Mouse (Mus musculus) embryonic facial prominence, embryonic 15.5 days (tissue): ENCODE results near the gene Lcp1. TPM values are rescaled to one million over a fixed set of nuclear protein-coding genes. Genes with fewer than 3 reads are reported as not detected.

Source experiments
- ATAC-seq: fragments of 200-750 bp; cut with Nextera tagmentation; 2 replicates; pipeline ENCODE4 v1.8.0; 2017; ENCODE audit warnings: low read depth, moderate TSS enrichment; ENCODE audit not compliant: insufficient number of reproducible peaks, low FRiP score, low TSS enrichment
- H3K27ac ChIP-seq: fragments of 300-500 bp; sonication (generic); replicated peaks from 2 replicates; pipeline ENCODE4 v1.5.1; 2015; ENCODE audit warnings: mild to moderate bottlenecking, inconsistent platforms
- H3K27me3 ChIP-seq: fragments of 300-500 bp; sonication (generic); 2 replicates; pipeline ENCODE4 v1.6.1; 2015; ENCODE audit warnings: inconsistent platforms
- H3K36me3 ChIP-seq: fragments of 300-500 bp; sonication (generic); 2 replicates; pipeline ENCODE4 v1.6.1; 2015; ENCODE audit warnings: mild to moderate bottlenecking, inconsistent platforms
- H3K4me1 ChIP-seq: fragments of 300-500 bp; sonication (generic); 2 replicates; pipeline ENCODE4 v1.6.1; 2015; ENCODE audit warnings: inconsistent platforms
- H3K4me2 ChIP-seq: fragments of 300-500 bp; sonication (generic); replicated peaks from 2 replicates; pipeline ENCODE4 v1.6.1; 2015; ENCODE audit warnings: mild to moderate bottlenecking, inconsistent platforms
- H3K4me3 ChIP-seq: fragments of 300-500 bp; sonication (generic); replicated peaks from 2 replicates; pipeline ENCODE4 v1.5.1; 2015; ENCODE audit warnings: mild to moderate bottlenecking, inconsistent platforms
- H3K9ac ChIP-seq: fragments of 300-500 bp; sonication (generic); 2 replicates; pipeline ENCODE4 v1.6.1; 2015; ENCODE audit warnings: inconsistent platforms
- H3K9me3 ChIP-seq: fragments of 300-500 bp; sonication (generic); replicated peaks from 2 replicates; pipeline ENCODE4 v1.6.1; 2016; ENCODE audit warnings: inconsistent platforms
- WGBS: fragments of 180-500 bp; shearing (Covaris S2); methylation state at CpG from one replicate; pipeline ENCODE4 v1.1.7; 2015; 5-methylcytosine and 5-hydroxymethylcytosine counted together
- polyA plus RNA-seq: library from polyadenylated mRNA; unstranded; fragments of >200 nt; fragmentation: Nextera tagmentation; extraction: Ambion mirVana; gene quantifications from 2 replicates; pipeline ENCODE4 v1.2.1, GENCODE M21; 2015

Gene Lcp1
- polyA plus RNA-seq, 1 experiment from 2014 or later: 37.4 TPM

DNA sequence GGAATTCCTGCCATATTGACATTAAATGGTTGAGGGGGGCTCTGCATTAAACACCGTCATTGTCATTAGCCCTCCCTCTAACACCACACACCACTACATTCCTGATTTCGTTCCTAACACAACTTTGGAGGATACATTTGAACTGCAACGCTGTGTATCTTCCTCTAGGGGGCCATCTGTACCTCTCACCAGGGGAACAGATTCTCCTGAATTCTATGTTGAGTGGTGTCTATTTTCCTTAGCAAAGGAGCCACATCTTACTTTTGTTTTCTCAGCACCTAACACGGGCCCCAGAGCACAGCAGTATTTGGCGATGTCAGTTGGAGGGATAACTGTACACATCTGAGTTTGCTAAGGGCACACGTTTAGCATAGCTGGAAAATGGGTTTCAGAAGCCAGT is 57.6 kb downstream of the Lcp1 start:
- whole genome bisulfite sequencing: 65% methylated on average over 6 of the region's 6 CpGs
- no peak for ATAC-seq

DNA sequence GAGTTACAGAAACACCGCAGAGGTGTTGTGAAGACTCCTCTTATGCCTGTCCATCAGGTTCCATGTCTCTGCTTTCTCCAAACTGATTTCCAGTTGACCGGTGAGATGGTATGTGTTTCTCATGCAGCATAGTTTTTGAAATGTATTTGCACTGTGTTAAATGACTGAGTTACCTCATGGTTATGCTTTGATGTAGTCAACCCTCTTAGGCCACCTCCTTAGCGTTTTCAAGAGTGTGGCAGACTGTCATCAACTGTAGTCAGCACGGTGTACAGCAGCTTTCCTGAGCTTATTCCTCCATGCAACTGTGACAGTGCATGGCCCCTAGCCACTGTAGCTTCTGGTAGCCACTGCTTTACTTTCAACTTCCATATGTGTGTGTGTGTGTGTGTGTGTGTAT is 58.1 kb downstream of the Lcp1 start:
- WGBS: 84% methylated on average over 4 of the region's 4 CpGs
- Histone ChIP-seq H3K4me2 (no peak overlapping the region), H3K36me3 (no peaks in the 10 kb centered on the region), H3K4me1 (no peaks in the 10 kb centered on the region), H3K27ac (no peak overlapping the region), H3K4me3 (no peak overlapping the region), H3K9ac (no peak overlapping the region), H3K9me3 (no peaks in the 10 kb centered on the region), H3K27me3 (no peaks in the 10 kb centered on the region)
- ATAC-seq: no peak

More for the DNA sequence above, 57.6 kb downstream of the Lcp1 start:
- H3K27me3 ChIP-seq: no peaks in the 10 kb centered on the region
- H3K9ac ChIP-seq: no peak overlapping the region
- no peak overlapping the region for H3K4me2 ChIP-seq
- no peaks in the 10 kb centered on the region for H3K36me3 ChIP-seq
- no peak overlapping the region for H3K4me3 ChIP-seq
- H3K9me3 ChIP-seq: no peaks in the 10 kb centered on the region
- H3K27ac ChIP-seq: no peak overlapping the region
- no peaks in the 10 kb centered on the region for H3K4me1 ChIP-seq

DNA sequence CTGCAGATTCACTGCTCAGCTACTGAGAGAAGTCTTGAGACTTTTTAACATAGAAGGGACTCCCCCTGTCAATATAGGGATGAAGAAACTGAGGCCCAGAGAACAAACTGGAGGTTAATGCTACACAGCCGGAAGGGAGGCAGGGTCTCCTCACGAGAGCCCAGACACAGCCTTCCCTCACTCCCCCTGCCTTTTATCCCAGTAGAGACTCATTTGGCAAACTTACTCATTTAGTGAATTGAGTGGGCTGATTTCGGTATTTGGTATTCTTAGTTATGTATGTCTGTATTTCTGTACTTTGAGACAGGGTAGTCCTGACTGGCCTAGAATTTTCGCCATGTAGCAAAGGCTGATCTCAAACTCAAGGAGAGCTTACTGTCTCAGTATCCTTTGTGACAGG is 59.8 kb downstream of the Lcp1 start:
- WGBS: 77% methylated on average over 4 of the region's 4 CpGs
- no peak overlapping the region for H3K27ac ChIP-seq
- no peaks in the 10 kb centered on the region for H3K27me3 ChIP-seq
- H3K36me3 ChIP-seq: no peaks in the 10 kb centered on the region
- H3K4me1 ChIP-seq: no peaks in the 10 kb centered on the region
- no peaks in the 10 kb centered on the region for H3K9me3 ChIP-seq
- H3K4me2 ChIP-seq: no peak overlapping the region
- H3K4me3 ChIP-seq: no peak overlapping the region
- H3K9ac ChIP-seq: no peak overlapping the region
- no peak for ATAC-seq

- Histone ChIP-seq H3K4me2 (no peak overlapping the region), H3K9ac (no peak overlapping the region), H3K4me1 (no peaks in the 10 kb centered on the region), H3K27ac (no peak overlapping the region), H3K36me3 (no peaks in the 10 kb centered on the region), H3K4me3 (no peak overlapping the region), H3K9me3 (no peaks in the 10 kb centered on the region), H3K27me3 (no peaks in the 10 kb centered on the region)
- 83% methylated on average over 10 of the region's 10 CpGs for WGBS
- ATAC-seq: no peak
Observed at GRCm38 (mm10) chr14:75192427-75192826, 61.5 kb downstream of the Lcp1 start.

GRCm38 (mm10) chr14:75192858-75193257 is 62.0 kb downstream of the Lcp1 start:
- Histone ChIP-seq H3K4me2 (no peak overlapping the region), H3K9me3 (no peaks in the 10 kb centered on the region), H3K27me3 (no peaks in the 10 kb centered on the region), H3K4me3 (no peak overlapping the region), H3K27ac (no peak overlapping the region), H3K4me1 (no peaks in the 10 kb centered on the region), H3K36me3 (no peaks in the 10 kb centered on the region), H3K9ac (no peak overlapping the region)
- WGBS: 56% methylated on average over 10 of the region's 10 CpGs
- ATAC-seq: no peak

- Histone ChIP-seq H3K4me3 (no peak overlapping the region), H3K9me3 (no peaks in the 10 kb centered on the region), H3K9ac (no peak overlapping the region), H3K36me3 (no peaks in the 10 kb centered on the region), H3K27ac (no peak overlapping the region), H3K27me3 (no peaks in the 10 kb centered on the region), H3K4me2 (no peak overlapping the region), H3K4me1 (no peaks in the 10 kb centered on the region)
- 90% methylated on average over 5 of the region's 5 CpGs for WGBS
- no peak for ATAC-seq
Observed at GRCm38 (mm10) chr14:75195530-75195929, 64.6 kb downstream of the Lcp1 start.

DNA sequence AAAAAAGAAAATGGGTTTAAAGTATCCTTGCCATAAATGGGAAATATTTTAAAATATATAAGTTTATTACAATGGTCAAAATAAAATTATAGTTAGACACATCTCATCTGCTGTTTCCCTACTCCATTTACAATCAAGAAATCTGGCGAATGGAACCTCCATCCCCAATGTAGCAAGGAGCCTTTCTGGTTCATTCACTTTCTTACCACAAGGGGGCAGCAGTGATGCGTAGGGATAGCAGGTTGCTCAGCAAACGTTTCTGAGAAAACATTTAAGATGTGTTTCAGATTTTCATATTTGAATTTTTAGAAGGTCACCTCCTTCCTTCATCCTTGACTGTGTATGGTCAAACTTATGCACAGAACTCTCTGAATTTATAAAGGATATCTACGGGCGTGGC is 66.1 kb downstream of the Lcp1 start:
- Histone ChIP-seq H3K9ac (no peak overlapping the region), H3K4me3 (no peak overlapping the region), H3K27ac (no peak overlapping the region), H3K27me3 (no peaks in the 10 kb centered on the region), H3K4me1 (no peaks in the 10 kb centered on the region), H3K4me2 (no peak overlapping the region), H3K36me3 (no peaks in the 10 kb centered on the region), H3K9me3 (no peaks in the 10 kb centered on the region)
- 39% methylated on average over 5 of the region's 5 CpGs for WGBS
- no peak for ATAC-seq

GRCm38 (mm10) chr14:75197660-75198059 is 66.8 kb downstream of the Lcp1 start:
- 58% methylated on average over 7 of the region's 7 CpGs for whole genome bisulfite sequencing
- Histone ChIP-seq H3K27me3 (no peaks in the 10 kb centered on the region), H3K9me3 (no peaks in the 10 kb centered on the region), H3K4me2 (no peak overlapping the region), H3K36me3 (no peaks in the 10 kb centered on the region), H3K4me3 (no peak overlapping the region), H3K27ac (no peak overlapping the region), H3K4me1 (no peaks in the 10 kb centered on the region), H3K9ac (no peak overlapping the region)
- no peak for ATAC-seq

GRCm38 (mm10) chr14:75205363-75206051 is 74.6 kb downstream of the Lcp1 start:
- 83% methylated on average over 6 of the region's 6 CpGs for WGBS
- Histone ChIP-seq H3K27ac (no peak overlapping the region), H3K4me2 (no peak overlapping the region), H3K9ac (no peak overlapping the region), H3K36me3 (no peaks in the 10 kb centered on the region), H3K27me3 (no peaks in the 10 kb centered on the region), H3K9me3 (no peaks in the 10 kb centered on the region), H3K4me3 (no peak overlapping the region), H3K4me1 (no peaks in the 10 kb centered on the region)
- ATAC-seq: no peak

- no peak overlapping the region for H3K4me3 ChIP-seq
- no peak for ATAC-seq
- WGBS: 87% methylated on average over 4 of the region's 4 CpGs
Observed at GRCm38 (mm10) chr14:75206307-75206706, 75.4 kb downstream of the Lcp1 start.

DNA sequence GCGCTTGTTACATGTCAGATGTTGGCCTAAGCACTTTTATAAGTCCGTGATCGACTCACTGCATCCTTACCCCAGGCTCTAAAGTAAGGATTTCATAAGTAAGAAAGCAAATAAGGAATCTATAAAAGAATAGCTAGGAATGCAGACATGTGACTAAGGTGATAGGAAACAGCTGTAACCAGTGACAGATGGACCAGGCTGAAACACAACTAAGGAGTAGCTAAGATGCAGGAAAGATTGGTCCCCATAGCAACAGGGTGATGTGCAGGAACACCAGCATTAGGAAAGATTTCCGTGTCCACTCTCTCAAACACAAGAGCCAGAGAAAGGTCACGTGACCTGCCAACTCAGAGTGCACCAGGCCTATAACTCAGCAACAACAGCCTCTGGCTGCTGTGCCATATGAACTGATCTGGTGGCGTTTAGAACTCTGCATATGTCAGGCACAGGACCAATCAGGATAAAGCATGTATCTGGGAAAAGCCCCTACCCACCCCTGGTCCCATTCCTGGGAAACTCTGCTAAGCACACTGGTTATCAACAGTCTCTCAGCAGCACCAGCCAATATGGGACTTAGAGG is 77.8 kb downstream of the Lcp1 start:
- no peak overlapping the region for H3K9ac ChIP-seq
- no peaks in the 10 kb centered on the region for H3K9me3 ChIP-seq
- H3K4me1 ChIP-seq: no peaks in the 10 kb centered on the region
- WGBS: 46% methylated on average over 6 of the region's 6 CpGs
- no peak overlapping the region for H3K4me2 ChIP-seq
- no peak overlapping the region for H3K27ac ChIP-seq
- ATAC-seq: no peak
- no peaks in the 10 kb centered on the region for H3K36me3 ChIP-seq
- no peak overlapping the region for H3K4me3 ChIP-seq
- no peaks in the 10 kb centered on the region for H3K27me3 ChIP-seq

More at GRCm38 (mm10) chr14:75206307-75206706, 75.4 kb downstream of the Lcp1 start:
- Histone ChIP-seq H3K27ac (no peak overlapping the region), H3K9ac (no peak overlapping the region), H3K4me2 (no peak overlapping the region), H3K4me1 (no peaks in the 10 kb centered on the region), H3K27me3 (no peaks in the 10 kb centered on the region), H3K36me3 (no peaks in the 10 kb centered on the region), H3K9me3 (no peaks in the 10 kb centered on the region)

DNA sequence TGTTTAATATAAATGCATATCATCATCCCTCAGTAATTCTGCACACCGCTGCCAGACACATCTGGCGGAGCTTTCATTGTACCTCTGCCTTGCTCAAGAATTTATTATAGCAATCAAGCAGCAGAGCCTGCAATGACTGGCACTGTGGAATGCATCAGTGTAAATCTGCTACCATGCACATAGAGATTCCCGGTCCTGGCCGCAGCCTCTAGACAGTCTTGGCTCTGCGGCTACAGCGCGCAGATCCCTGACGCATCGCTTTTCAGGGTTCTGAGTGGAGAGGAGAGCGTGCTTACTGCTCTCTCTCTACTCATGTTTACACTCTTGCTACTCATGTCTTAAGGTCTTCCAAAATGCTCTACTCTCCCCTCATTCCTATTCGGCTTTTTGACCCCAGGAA is 82.9 kb downstream of the Lcp1 start:
- H3K9me3 ChIP-seq: no peaks in the 10 kb centered on the region
- no peaks in the 10 kb centered on the region for H3K27me3 ChIP-seq
- no peak overlapping the region for H3K4me3 ChIP-seq
- WGBS: 67% methylated on average over 11 of the region's 11 CpGs
- H3K9ac ChIP-seq: no peak overlapping the region
- no peak for ATAC-seq
- no peak overlapping the region for H3K4me2 ChIP-seq
- H3K36me3 ChIP-seq: no peaks in the 10 kb centered on the region
- no peaks in the 10 kb centered on the region for H3K4me1 ChIP-seq
- H3K27ac ChIP-seq: no peak overlapping the region
